Mouse (Mus musculus): ENCODE measurements at regions not wholly inside any gene's neighbourhood (a gene's known extent, or its start where the extent isn't known, plus 50 kb on each side); places are given as distances from the start of the nearest gene placed in this dataset.

- TF ChIP-seq CTCF (conservative IDR thresholded peaks at IDR 0.05; ENCODE audit: low read length) (no peak), POU5F1 (IDR thresholded peaks at IDR 0.05; ENCODE audit: borderline replicate concordance, low read length) (no peak), NANOG (IDR thresholded peaks at IDR 0.05; ENCODE audit: borderline replicate concordance, low read length) (no peak)
Observed at GRCm38 (mm10) chr14:105542486-105543145, 284.2 kb downstream of the Ndfip2 start.
